Mouse (Mus musculus) A20 (cell line): ENCODE results near the gene Specc1.

Experiments
- DNase-seq: peaks from one replicate; pipeline ENCODE4 v3.0.0-alpha.2; 2011; ENCODE audit warnings: low read depth, low spot score

Specc1 gene

GRCm38 (mm10) chr11:62015071-62015654 is 58.6 kb downstream of the Specc1 start:
- no peak for DNase-seq

- no peak for DNase-seq
Measured at GRCm38 (mm10) chr11:62016985-62017384, 60.4 kb downstream of the Specc1 start.

- DNase-seq: no peak
Measured at GRCm38 (mm10) chr11:62018315-62019205, 62.0 kb downstream of the Specc1 start.

GRCm38 (mm10) chr11:62019857-62020256 is 63.3 kb downstream of the Specc1 start:
- no peak for DNase-seq

GRCm38 (mm10) chr11:62020898-62021297 is 64.3 kb downstream of the Specc1 start:
- no peak for DNase-seq

GRCm38 (mm10) chr11:62022105-62022504 is 65.5 kb downstream of the Specc1 start:
- no peak for DNase-seq

GRCm38 (mm10) chr11:62022718-62023493 is 66.3 kb downstream of the Specc1 start:
- DNase-seq: no peak

GRCm38 (mm10) chr11:62023494-62024233 is 67.1 kb downstream of the Specc1 start:
- DNase-seq: no peak

- DNase-seq: no peak
Measured at GRCm38 (mm10) chr11:62024234-62024601, 67.7 kb downstream of the Specc1 start.

GRCm38 (mm10) chr11:62024952-62025351 is 68.4 kb downstream of the Specc1 start:
- DNase-seq: no peak

GRCm38 (mm10) chr11:62025770-62026169 is 69.2 kb downstream of the Specc1 start:
- DNase-seq: no peak

- no peak for DNase-seq
Measured at GRCm38 (mm10) chr11:62026345-62026815, 69.8 kb downstream of the Specc1 start.

- no peak for DNase-seq
Measured at GRCm38 (mm10) chr11:62027271-62027670, 70.7 kb downstream of the Specc1 start.

GRCm38 (mm10) chr11:62027705-62028104 is 71.1 kb downstream of the Specc1 start:
- peak; percentile 54 for DNase-seq

GRCm38 (mm10) chr11:62029171-62029570 is 72.6 kb downstream of the Specc1 start:
- DNase-seq: no peak

GRCm38 (mm10) chr11:62034564-62034963 is 78.0 kb downstream of the Specc1 start:
- DNase-seq: no peak

- DNase-seq: no peak
Measured at GRCm38 (mm10) chr11:62035220-62035619, 78.7 kb downstream of the Specc1 start.

- DNase-seq: no peak
Measured at GRCm38 (mm10) chr11:62040122-62040521, 83.6 kb downstream of the Specc1 start.

- peak; percentile 41 for DNase-seq
Measured at GRCm38 (mm10) chr11:62044627-62045026, 88.1 kb downstream of the Specc1 start.

- no peak for DNase-seq
Measured at GRCm38 (mm10) chr11:62045964-62046363, 89.4 kb downstream of the Specc1 start.
